ENCODE assay signal across 28 mouse cellular contexts in genomic region chr1:128999741-129000517, GRCm38 (mm10).
DNase-seq lines count a peak whose midpoint lies in the region; ATAC-seq and TF ChIP-seq lines count a peak whose summit lies in the region.
"Had no signal": no experiment of that assay in that cellular context is flagged by ENCODE, and none has a peak within 500 bp of the region (broad histone marks: within the 10 kb centered on the region; RNA-seq: fewer than 3 reads in every experiment).

No protein-coding gene starts in this region.

- no peaks in the 10 kb centered on the region for H3K4me1 ChIP-seq in stomach, postnatal 0 days (replicated peaks; ENCODE audit: control insufficient read depth, insufficient read depth)
- H3K4me1 ChIP-seq: forebrain, embryonic 15.5 days; heart, embryonic 10.5 days; intestine, embryonic 15.5 days; limb, embryonic 12.5 days had no signal

- no peak overlapping the region for H3K4me3 ChIP-seq in stomach, postnatal 0 days (ENCODE audit: low read depth, low read length)
- H3K4me3 ChIP-seq: forebrain, embryonic 15.5 days; heart, embryonic 10.5 days; intestine, embryonic 15.5 days; layer of hippocampus, adult 2 months; limb, embryonic 12.5 days had no signal

- H3K9ac ChIP-seq in stomach, postnatal 0 days (ENCODE audit: low read length) = no peak overlapping the region
- H3K9ac ChIP-seq: forebrain, embryonic 15.5 days; hindbrain, embryonic 14.5 days; intestine, embryonic 15.5 days; limb, embryonic 12.5 days; liver, postnatal 0 days had no signal

- peak; percentile 85 for ATAC-seq in frontal cortex, adult (ENCODE audit: low TSS enrichment)
- ATAC-seq in stomach, postnatal 0 days (ENCODE audit: low FRiP score, low TSS enrichment) = 0 out of 2 replicates have a peak, but pooled peaks have one; percentile 10
- ATAC-seq: forebrain, embryonic 15.5 days; intestine, embryonic 15.5 days; liver, postnatal 0 days; lung, postnatal 0 days had no signal

- no peak for TF ChIP-seq CTCF in stomach, postnatal 0 days (IDR thresholded peaks at IDR 0.05; ENCODE audit: low read depth)

- no peak for TF ChIP-seq EP300 in stomach, postnatal 0 days (optimal IDR thresholded peaks at IDR 0.05)

- H3K9me3 ChIP-seq in stomach, postnatal 0 days (ENCODE audit: control insufficient read depth, low read length) = no peaks in the 10 kb centered on the region
- H3K9me3 ChIP-seq: forebrain, embryonic 15.5 days; heart, embryonic 10.5 days; intestine, embryonic 15.5 days; limb, embryonic 12.5 days had no signal

- 55% methylated on average over 5 of the region's 5 CpGs for WGBS in stomach, postnatal 0 days

- H3K27ac ChIP-seq in stomach, postnatal 0 days (replicated peaks) = no peak overlapping the region
- H3K27ac ChIP-seq: forebrain, embryonic 15.5 days; heart, embryonic 10.5 days; hindbrain, embryonic 14.5 days; intestine, embryonic 15.5 days; layer of hippocampus, adult 2 months; limb, embryonic 12.5 days; macrophage had no signal

- H3K36me3 ChIP-seq in stomach, postnatal 0 days (ENCODE audit: control insufficient read depth, insufficient read depth, low read length) = no peaks in the 10 kb centered on the region
- H3K36me3 ChIP-seq: forebrain, embryonic 15.5 days; heart, embryonic 10.5 days; intestine, embryonic 15.5 days; limb, embryonic 12.5 days had no signal

- intact Hi-C loops in left cerebral cortex, postnatal 4 days (cut with DNase I) = no loop called here

- no peak for DNase-seq in frontal cortex, postnatal 25 days (ENCODE audit: low spot score in 2 of 2)
- peak; percentile 36 for DNase-seq in left cerebral cortex, postnatal 4 days
- DNase-seq in left cerebral cortex, adult 11 months (ENCODE audit: low spot score) = no peak
- peak; percentile 75 for DNase-seq in ZHBTc4 (ENCODE audit: low read depth, low spot score)
- no peak for DNase-seq in stomach, postnatal 0 days (ENCODE audit: low spot score)
- DNase-seq in layer of hippocampus, adult 8-10 months (ENCODE audit: low spot score in 2 of 2) = no peak
- DNase-seq: adrenal gland, postnatal 10 days; B cell, adult 2 months; cerebellum, adult 8-10 months; gastrocnemius, postnatal 10 days; heart, postnatal 4 days; kidney, adult 8-10 months; kidney, postnatal 25 days; liver, postnatal 0 days; thymus, adult 18-20 months; thymus, postnatal 36 days had no signal

- H3K27me3 ChIP-seq in stomach, postnatal 0 days (ENCODE audit: control insufficient read depth, insufficient read depth, low read length) = no peaks in the 10 kb centered on the region
- H3K27me3 ChIP-seq: CH12.LX; forebrain, embryonic 15.5 days; intestine, embryonic 15.5 days; limb, embryonic 12.5 days had no signal

- H3K4me2 ChIP-seq in stomach, postnatal 0 days (replicated peaks; ENCODE audit: low read depth) = no peak overlapping the region
- H3K4me2 ChIP-seq: forebrain, embryonic 15.5 days; hindbrain, embryonic 14.5 days; intestine, embryonic 15.5 days; limb, embryonic 12.5 days; liver, embryonic 11.5 days; midbrain, embryonic 11.5 days had no signal

Comparison
In these comparisons a context has a peak if more than half of its experiments do, and no peak if none do; other contexts are left out.
1. DNase-seq: peak in left cerebral cortex, postnatal 4 days (single experiment) and ZHBTc4 (single experiment); none in frontal cortex, postnatal 25 days (0 of 2), left cerebral cortex, adult 11 months (single experiment), stomach, postnatal 0 days (single experiment) and layer of hippocampus, adult 8-10 months (0 of 2).